Mouse (Mus musculus): Measurements from ENCODE around the gene Zfp260. TPM values are rescaled to one million over a fixed set of nuclear protein-coding genes. Genes with fewer than 3 reads are reported as not detected.

Gene Zfp260
- polyA plus RNA-seq, 1 experiment from 2014 or later = 10.1 TPM

DNA sequence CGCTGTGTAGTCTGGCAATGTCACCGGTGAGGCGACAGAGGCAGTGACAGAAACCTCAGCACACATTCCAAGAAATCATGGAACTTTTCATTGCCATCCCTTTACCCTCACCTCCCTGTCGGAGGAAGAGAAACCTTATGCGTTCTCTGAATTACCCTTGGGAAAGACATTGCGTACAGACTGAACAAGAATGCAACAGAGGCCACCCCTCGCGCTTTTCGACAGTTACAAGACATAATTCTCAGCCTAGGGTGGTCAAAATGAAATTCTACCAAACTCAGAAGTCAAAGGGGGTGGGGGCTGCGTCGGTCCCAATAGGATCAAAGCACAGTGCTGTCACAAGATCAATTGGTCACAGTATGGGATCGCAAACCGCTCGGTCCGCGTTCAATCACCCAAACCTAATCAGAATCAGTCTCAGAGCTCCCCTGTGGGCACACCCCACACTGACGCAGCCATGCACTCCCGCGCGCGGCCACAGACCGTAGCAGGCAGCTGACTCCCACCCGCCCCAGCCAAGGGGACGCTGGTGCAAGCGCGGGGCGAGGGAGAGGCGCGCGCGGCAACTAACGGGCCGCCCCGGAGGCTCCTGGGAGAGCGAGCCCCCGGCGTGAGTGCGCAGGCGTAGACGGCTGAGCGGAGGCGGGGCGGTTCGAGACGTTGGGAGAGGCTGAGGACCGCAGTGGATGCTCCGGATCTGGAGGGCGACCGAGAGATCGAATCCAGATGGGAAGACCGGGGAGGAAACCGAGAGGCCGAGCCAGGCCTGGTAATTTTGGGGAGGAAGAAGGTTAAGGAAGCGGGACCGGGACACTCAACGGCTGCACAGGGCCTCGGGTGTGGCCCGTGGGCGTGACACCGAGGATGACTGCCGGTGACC, 27.0 kb downstream of the Zfp260 start, which contains the start of gene Zfp382:
Gene Zfp382 (plus strand): TSS at position 635 of the 880 bp plus-strand sequence.
- peak within 1 kb of the TSS; percentile 64 for H3K27ac ChIP-seq (ENCODE audit: low read depth)
- ATAC-seq = peak; percentile 95

DNA sequence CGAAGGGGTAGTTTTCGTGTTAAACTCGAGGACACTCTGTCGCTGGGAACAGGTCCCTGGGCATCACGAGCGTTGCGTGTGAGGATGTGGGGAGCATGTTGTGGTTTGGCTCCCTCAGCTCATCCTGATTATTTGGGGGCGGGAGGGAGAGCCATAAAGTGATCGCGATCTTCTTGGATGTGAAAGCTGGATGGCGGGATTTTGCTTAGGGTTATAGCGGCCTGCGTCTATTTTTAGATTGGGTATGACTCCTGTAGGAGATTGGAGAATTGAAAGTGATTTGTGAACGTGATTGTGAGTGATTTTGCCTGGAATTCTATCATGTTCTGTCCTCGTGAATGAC, 27.6 kb downstream of the Zfp260 start:
- ATAC-seq = 0 out of 2 replicates have a peak, but pooled peaks have one; percentile 7
- no peak overlapping the region for H3K27ac ChIP-seq (ENCODE audit: low read depth)

More for the DNA sequence above, 27.0 kb downstream of the Zfp260 start, which contains the start of gene Zfp382:
- Histone ChIP-seq H3K27me3 (ENCODE audit: insufficient read depth, low read length) (no peaks in the 10 kb centered on the region), H3K36me3 (replicated peaks; ENCODE audit: insufficient read depth, low read length) (peaks cover 5% of the 10 kb centered on the region; the same call in 1 of the 2 replicates), H3K9me3 (ENCODE audit: low read length) (no peaks in the 10 kb centered on the region), H3K9ac (replicated peaks) (peak within 1 kb of the TSS; percentile 67), H3K4me3 (ENCODE audit: low read depth, low read length) (peak within 1 kb of the TSS; percentile 62), H3K4me2 (ENCODE audit: low read depth, low read length) (peak within 1 kb of the TSS; percentile 92), H3K4me1 (ENCODE audit: insufficient read depth) (peaks cover 8% of the 10 kb centered on the region; the same call in 1 of the 2 replicates)
- TF ChIP-seq CTCF (IDR thresholded peaks at IDR 0.05; ENCODE audit: low read depth) (0 out of 2 replicates have a peak, but pooled peaks have one; percentile 9), EP300 (IDR thresholded peaks at IDR 0.05; ENCODE audit: low read depth) (no peak)
- 1% methylated on average over 61 of the region's 61 CpGs for WGBS (ENCODE audit: insufficient replicate concordance)
- peak; percentile 92 for DNase-seq

GRCm38 (mm10) chr7:30129900-30130299, 35.3 kb downstream of the Zfp260 start:
- H3K36me3 ChIP-seq (replicated peaks; ENCODE audit: insufficient read depth, low read length) = peaks cover 32% of the 10 kb centered on the region
- H3K4me3 ChIP-seq (ENCODE audit: low read depth, low read length) = no peak overlapping the region
- DNase-seq = no peak
- TF ChIP-seq CTCF (IDR thresholded peaks at IDR 0.05; ENCODE audit: low read depth) = no peak
- no peak for TF ChIP-seq EP300 (IDR thresholded peaks at IDR 0.05; ENCODE audit: low read depth)
- 77% methylated on average over 8 of the region's 8 CpGs for WGBS (ENCODE audit: insufficient replicate concordance)
- no peak overlapping the region for H3K27ac ChIP-seq (ENCODE audit: low read depth)
- no peaks in the 10 kb centered on the region for H3K9me3 ChIP-seq (ENCODE audit: low read length)
- no peaks in the 10 kb centered on the region for H3K27me3 ChIP-seq (ENCODE audit: insufficient read depth, low read length)
- no peak for ATAC-seq
- H3K4me1 ChIP-seq (ENCODE audit: insufficient read depth) = no peaks in the 10 kb centered on the region
- H3K9ac ChIP-seq (replicated peaks) = no peak overlapping the region
- no peak overlapping the region for H3K4me2 ChIP-seq (ENCODE audit: low read depth, low read length)

More for the DNA sequence above, 27.6 kb downstream of the Zfp260 start:
- DNase-seq = no peak
- no peak for TF ChIP-seq CTCF (IDR thresholded peaks at IDR 0.05; ENCODE audit: low read depth)
- TF ChIP-seq EP300 (IDR thresholded peaks at IDR 0.05; ENCODE audit: low read depth) = no peak
- Histone ChIP-seq H3K9me3 (ENCODE audit: low read length) (no peaks in the 10 kb centered on the region), H3K4me2 (ENCODE audit: low read depth, low read length) (peak overlapping the region; percentile 92), H3K27me3 (ENCODE audit: insufficient read depth, low read length) (no peaks in the 10 kb centered on the region), H3K4me1 (ENCODE audit: insufficient read depth) (peaks cover 8% of the 10 kb centered on the region; the same call in 1 of the 2 replicates), H3K36me3 (replicated peaks; ENCODE audit: insufficient read depth, low read length) (peaks cover 5% of the 10 kb centered on the region; the same call in 1 of the 2 replicates), H3K9ac (replicated peaks) (peak overlapping the region; percentile 67), H3K4me3 (ENCODE audit: low read depth, low read length) (peak overlapping the region; percentile 62)
- WGBS (ENCODE audit: insufficient replicate concordance) = 2% methylated on average over 15 of the region's 15 CpGs

DNA sequence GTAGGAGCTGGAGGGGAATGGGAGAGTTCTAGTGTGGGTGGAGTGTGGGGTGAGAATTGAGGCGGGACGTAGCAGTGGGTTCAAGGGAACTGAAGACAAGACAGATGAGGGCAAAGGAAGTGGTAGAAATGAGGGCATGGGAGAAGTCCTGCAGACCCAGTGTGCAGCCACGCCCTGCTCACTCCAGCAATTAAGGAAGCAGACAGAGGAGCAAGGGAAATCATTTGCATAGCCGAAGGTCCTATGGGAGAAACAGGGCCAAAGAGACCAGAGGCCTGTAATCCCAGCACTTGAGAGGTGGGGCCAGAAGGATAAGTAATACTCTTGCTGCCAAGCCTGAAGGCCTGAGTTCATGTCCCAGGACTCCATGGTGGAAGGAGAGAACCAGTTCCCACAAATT, 37.8 kb downstream of the Zfp260 start:
- WGBS (ENCODE audit: insufficient replicate concordance) = 77% methylated on average over 4 of the region's 4 CpGs
- TF ChIP-seq CTCF (IDR thresholded peaks at IDR 0.05; ENCODE audit: low read depth) (no peak), EP300 (IDR thresholded peaks at IDR 0.05; ENCODE audit: low read depth) (no peak)

DNA sequence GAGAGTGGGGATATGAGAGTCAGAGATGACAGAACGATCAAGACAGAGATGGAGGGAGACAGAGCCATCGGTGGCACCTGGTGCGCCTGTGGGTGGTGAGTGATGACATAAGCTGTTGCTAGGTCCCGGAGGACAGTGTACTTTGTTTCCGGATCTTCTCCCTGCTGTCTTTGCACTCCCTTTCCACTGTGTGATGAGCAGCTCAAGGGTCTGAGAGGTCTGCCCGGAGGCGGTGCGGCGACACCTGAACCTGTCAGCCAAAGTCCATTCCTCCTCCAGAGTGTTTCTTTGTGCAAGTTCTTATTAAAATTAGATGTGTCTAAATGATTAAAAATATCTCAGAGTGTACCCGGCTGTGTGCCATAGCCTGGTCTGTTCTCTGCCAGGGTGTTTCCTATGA, 42.2 kb downstream of the Zfp260 start:
- H3K4me3 ChIP-seq (ENCODE audit: low read depth, low read length) = no peak overlapping the region
- no peak overlapping the region for H3K27ac ChIP-seq (ENCODE audit: low read depth)
- no peak overlapping the region for H3K4me2 ChIP-seq (ENCODE audit: low read depth, low read length)
- H3K9ac ChIP-seq (replicated peaks) = no peak overlapping the region
- H3K36me3 ChIP-seq (replicated peaks; ENCODE audit: insufficient read depth, low read length) = peaks cover 19% of the 10 kb centered on the region
- H3K27me3 ChIP-seq (ENCODE audit: insufficient read depth, low read length) = no peaks in the 10 kb centered on the region
- ATAC-seq (no peak), DNase-seq (no peak)
- WGBS (ENCODE audit: insufficient replicate concordance) = 85% methylated on average over 10 of the region's 10 CpGs
- no peaks in the 10 kb centered on the region for H3K9me3 ChIP-seq (ENCODE audit: low read length)
- TF ChIP-seq EP300 (IDR thresholded peaks at IDR 0.05; ENCODE audit: low read depth) (no peak), CTCF (IDR thresholded peaks at IDR 0.05; ENCODE audit: low read depth) (no peak)
- no peaks in the 10 kb centered on the region for H3K4me1 ChIP-seq (ENCODE audit: insufficient read depth)

More for the DNA sequence above, 37.8 kb downstream of the Zfp260 start:
- Histone ChIP-seq H3K4me1 (ENCODE audit: insufficient read depth) (no peaks in the 10 kb centered on the region), H3K9ac (replicated peaks) (no peak overlapping the region), H3K4me2 (ENCODE audit: low read depth, low read length) (no peak overlapping the region), H3K36me3 (replicated peaks; ENCODE audit: insufficient read depth, low read length) (peaks cover 30% of the 10 kb centered on the region), H3K27me3 (ENCODE audit: insufficient read depth, low read length) (no peaks in the 10 kb centered on the region), H3K27ac (ENCODE audit: low read depth) (no peak overlapping the region), H3K9me3 (ENCODE audit: low read length) (no peaks in the 10 kb centered on the region), H3K4me3 (ENCODE audit: low read depth, low read length) (no peak overlapping the region)
- DNase-seq = no peak
- ATAC-seq = no peak

DNA sequence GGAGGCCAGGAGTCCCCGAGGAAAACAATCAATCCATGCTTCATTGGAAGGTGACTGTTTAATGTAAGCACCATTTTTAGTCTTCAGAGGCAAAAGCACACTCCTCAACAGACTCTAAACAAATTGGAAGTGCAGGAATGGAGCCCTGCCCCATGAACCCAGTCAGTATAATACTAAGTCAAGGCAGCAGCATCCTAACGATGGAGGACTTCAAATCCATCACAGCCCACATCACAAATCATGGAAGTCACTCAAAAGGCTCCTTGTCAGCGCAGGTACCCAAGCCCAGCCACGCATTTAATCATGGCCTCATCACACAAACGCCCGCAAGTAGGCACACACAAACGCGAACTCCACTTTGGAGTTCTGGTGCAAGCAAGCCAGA, 48.6 kb downstream of the Zfp260 start:
- DNase-seq (no peak), ATAC-seq (no peak)
- H3K36me3 ChIP-seq (replicated peaks; ENCODE audit: insufficient read depth, low read length) = no peaks in the 10 kb centered on the region
- H3K27ac ChIP-seq (ENCODE audit: low read depth) = no peak overlapping the region
- H3K27me3 ChIP-seq (ENCODE audit: insufficient read depth, low read length) = no peaks in the 10 kb centered on the region
- H3K9ac ChIP-seq (replicated peaks) = peak overlapping the region; percentile 58; the same call in 1 of the 2 replicates
- peaks cover 5% of the 10 kb centered on the region for H3K9me3 ChIP-seq (ENCODE audit: low read length)
- peak overlapping the region; percentile 57 for H3K4me3 ChIP-seq (ENCODE audit: low read depth, low read length)
- 14% methylated on average over 8 of the region's 8 CpGs for WGBS (ENCODE audit: insufficient replicate concordance)
- 0 out of 2 replicates have a peak, but pooled peaks cover 2% of the 10 kb centered on the region for H3K4me1 ChIP-seq (ENCODE audit: insufficient read depth)
- H3K4me2 ChIP-seq (ENCODE audit: low read depth, low read length) = peak overlapping the region; percentile 80
- no peak for TF ChIP-seq EP300 (IDR thresholded peaks at IDR 0.05; ENCODE audit: low read depth)
- TF ChIP-seq CTCF (IDR thresholded peaks at IDR 0.05; ENCODE audit: low read depth) = no peak
